In genomic region chr3:123173553-123174378, GRCm38 (mm10) we compare ENCODE assay signal across 14 mouse cellular contexts.
DNase-seq lines count a peak whose midpoint lies in the region; ATAC-seq and TF ChIP-seq lines count a peak whose summit lies in the region.
"Had no signal": no experiment of that assay in that cellular context is flagged by ENCODE, and none has a peak within 500 bp of the region (broad histone marks: within the 10 kb centered on the region; RNA-seq: fewer than 3 reads in every experiment).

No protein-coding gene starts in this region.

- no peaks in the 10 kb centered on the region for H3K27me3 ChIP-seq in heart, embryonic 14.5 days (ENCODE audit: control insufficient read depth, insufficient read depth, low read length)
- no peaks in the 10 kb centered on the region for H3K27me3 ChIP-seq in small intestine, adult 2 months (ENCODE audit: control insufficient read depth, insufficient read depth, low read length)
- H3K27me3 ChIP-seq: hindbrain, embryonic 15.5 days had no signal

- no peak for DNase-seq in heart, postnatal 25 days (ENCODE audit: low spot score)
- no peak for DNase-seq in cerebellum, adult 8-10 months
- no peak for DNase-seq in right cerebral cortex, adult 2 months (ENCODE audit: low spot score in 2 of 2)
- no peak for DNase-seq in spleen, adult 12 weeks (ENCODE audit: low spot score)
- DNase-seq: embryo, embryonic 11 days; forebrain, postnatal 0 days; kidney, postnatal 36 days; lung, adult 2 months; midbrain, embryonic 14.5 days had no signal

- no peak overlapping the region for H3K4me3 ChIP-seq in heart, embryonic 14.5 days (ENCODE audit: control insufficient read depth in 1 of 2, insufficient read depth in 1 of 2, low read depth in 1 of 2, low read length in 2 of 2)
- H3K4me3 ChIP-seq in small intestine, adult 2 months (ENCODE audit: low read depth, low read length): peak overlapping the region; percentile 11; the same call in 1 of the 2 replicates
- H3K4me3 ChIP-seq: hindbrain, embryonic 15.5 days had no signal

- intact Hi-C loops in heart, postnatal 25 days (cut with DNase I): no loop called here

- H3K9ac ChIP-seq in heart, embryonic 14.5 days (ENCODE audit: low read length): peak overlapping the region; percentile 34
- H3K9ac ChIP-seq: forebrain, postnatal 0 days; hindbrain, embryonic 15.5 days had no signal

- no peak for TF ChIP-seq POLR2A in small intestine, adult 2 months (IDR thresholded peaks at IDR 0.05; ENCODE audit: low read depth, low read length)

- WGBS in heart, embryonic 14.5 days: 53% methylated on average over 21 of the region's 21 CpGs
- WGBS in small intestine, adult 2 months: 84% methylated on average over 21 of the region's 21 CpGs

- no peaks in the 10 kb centered on the region for H3K9me3 ChIP-seq in heart, embryonic 14.5 days (ENCODE audit: control insufficient read depth, low read length)
- H3K9me3 ChIP-seq: hindbrain, embryonic 15.5 days had no signal

- no peak for ATAC-seq in heart, embryonic 14.5 days (ENCODE audit: insufficient number of reproducible peaks, insufficient read depth, low FRiP score, low read depth)
- ATAC-seq in activated CD4-positive, CD25-positive, alpha-beta regulatory T cell, adult 4 months: peak; percentile 3
- ATAC-seq in hematopoietic stem cell, adult 5-6 weeks (replicated peaks in 1 of 2; ENCODE audit: insufficient read depth in 1 of 2, low FRiP score in 2 of 2, low TSS enrichment in 1 of 2, low read depth in 1 of 2, poor library complexity in 2 of 2, severe bottlenecking in 2 of 2): peak; percentile 8 to 27; a peak in 2 of 4 replicates
- ATAC-seq: forebrain, postnatal 0 days had no signal

- peaks cover 13 to 19% of the 10 kb centered on the region in 2 experiments for H3K4me1 ChIP-seq in heart, embryonic 14.5 days (ENCODE audit: control insufficient read depth in 2 of 2, insufficient read depth in 2 of 2, low read length in 2 of 2)
- peaks cover 7% of the 10 kb centered on the region for H3K4me1 ChIP-seq in small intestine, adult 2 months (ENCODE audit: control insufficient read depth, insufficient read depth, insufficient read length, low read length)
- H3K4me1 ChIP-seq: hindbrain, embryonic 15.5 days had no signal

- TF ChIP-seq CTCF in small intestine, adult 2 months (IDR thresholded peaks at IDR 0.05; ENCODE audit: extremely low read depth, insufficient read length, insufficient replicate concordance, low read depth, low read length): no peak

- H3K36me3 ChIP-seq in heart, embryonic 14.5 days (ENCODE audit: control insufficient read depth, insufficient read depth, low read length): no peaks in the 10 kb centered on the region
- H3K36me3 ChIP-seq in small intestine, adult 2 months (ENCODE audit: control insufficient read depth, insufficient read depth, low read length): no peaks in the 10 kb centered on the region
- H3K36me3 ChIP-seq: hindbrain, embryonic 15.5 days had no signal

- H3K4me2 ChIP-seq in heart, embryonic 14.5 days (ENCODE audit: low read length): peak overlapping the region; percentile 42
- H3K4me2 ChIP-seq: hindbrain, embryonic 15.5 days had no signal

- H3K27ac ChIP-seq in heart, embryonic 14.5 days (replicated peaks in 1 of 2; ENCODE audit: control insufficient read depth in 1 of 2, insufficient read depth in 1 of 2, low read depth in 2 of 2, low read length in 2 of 2): peak overlapping the region in 1 of 2 experiments; percentile 41; a peak in 1 of 4 replicates
- H3K27ac ChIP-seq in small intestine, adult 2 months (ENCODE audit: insufficient read depth, low read depth, low read length): peak overlapping the region; percentile 64
- H3K27ac ChIP-seq: hindbrain, embryonic 15.5 days had no signal
